Mouse (Mus musculus): ENCODE measurements around the gene Cep104.

DNA sequence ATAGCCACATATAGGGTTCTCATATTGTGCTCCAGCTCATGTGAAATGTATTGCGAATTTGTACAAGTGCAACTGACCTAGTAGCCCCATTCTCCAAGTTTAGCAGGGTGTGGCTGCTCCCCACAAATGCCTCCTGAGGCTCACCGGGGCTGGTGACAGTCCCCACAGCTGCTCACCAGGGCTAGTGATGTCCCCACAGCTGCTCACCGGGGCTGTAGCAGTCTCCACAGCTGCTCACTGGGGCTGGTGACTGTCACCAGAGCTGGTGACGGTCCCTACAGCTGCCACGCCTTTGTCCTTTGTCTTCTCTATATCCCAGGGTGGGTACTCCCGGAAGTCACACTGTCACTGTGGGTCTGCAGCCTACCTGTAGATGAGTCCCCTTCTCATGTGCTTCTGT lies 31.3 kb downstream of the Cep104 start:
- no peak for TF ChIP-seq CTCF (conservative IDR thresholded peaks at IDR 0.05; ENCODE audit: insufficient read depth, insufficient read length, low read depth, low read length)
- no peak for TF ChIP-seq POLR2A (IDR thresholded peaks at IDR 0.05; ENCODE audit: low read depth, low read length)
